Mouse (Mus musculus): ENCODE measurements around the gene Hist1h2ab.
"Not testable (repeated sequence)": the region's sequence is repeated elsewhere in the genome, so short reads cannot be mapped to it uniquely, and the experiment has no call there.

Hist1h2ab gene

DNA sequence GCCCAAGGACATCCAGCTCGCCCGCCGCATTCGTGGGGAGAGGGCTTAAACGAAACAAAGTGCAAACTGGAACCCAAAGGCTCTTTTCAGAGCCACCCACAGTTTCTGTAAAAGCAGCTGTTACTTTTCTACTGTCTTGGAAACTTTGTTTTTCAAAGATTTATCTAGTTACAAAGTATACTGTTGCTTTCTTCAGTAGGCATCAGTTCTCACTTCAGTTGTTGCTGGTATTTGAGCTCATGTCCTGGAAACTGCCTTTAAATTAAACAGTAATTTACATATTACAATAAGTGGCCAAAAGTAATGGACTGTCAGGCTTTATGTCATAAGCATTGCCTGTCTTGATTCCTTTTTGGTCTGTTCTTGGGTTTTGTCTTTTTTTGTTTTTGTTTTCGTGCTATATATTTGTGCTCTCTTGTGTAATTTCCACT is 1.8 kb downstream of the Hist1h2ab start:
- no peak for DNase-seq (ENCODE audit: extremely low spot score, low read depth, low spot score)

DNA sequence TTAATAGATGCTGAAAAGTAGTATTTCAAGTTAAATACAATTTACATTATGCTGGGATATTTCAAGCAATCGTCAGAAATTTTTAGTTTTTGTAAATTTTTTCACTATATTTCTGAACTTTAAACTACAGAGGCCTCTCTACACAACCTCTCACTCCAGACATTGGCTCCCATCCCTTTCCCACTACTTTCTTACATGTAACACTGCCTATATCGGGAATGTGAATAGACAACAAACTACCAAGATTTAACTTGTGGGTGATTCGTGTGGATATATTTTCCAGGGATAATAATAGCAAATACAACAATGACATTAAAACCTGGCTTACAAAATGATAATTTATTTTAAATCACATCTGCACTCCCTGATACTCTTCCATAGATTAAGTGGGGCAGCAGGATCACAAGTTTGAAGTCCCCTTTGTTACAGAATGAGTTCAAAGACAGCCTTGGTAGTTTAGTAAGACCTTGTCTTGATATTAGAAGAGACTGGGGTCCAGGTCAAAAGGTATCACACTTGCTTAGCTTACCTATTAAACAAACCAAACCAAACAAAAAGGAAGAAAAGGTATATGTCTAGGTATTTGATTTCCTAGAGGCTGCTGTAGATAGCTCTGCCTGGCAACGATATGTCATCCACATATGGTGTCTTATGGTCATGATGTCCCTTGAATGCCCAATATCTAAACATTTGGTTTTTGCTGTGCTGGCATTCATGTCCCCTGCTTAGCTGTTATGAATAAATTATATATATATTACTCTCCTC is 2.6 kb downstream of the Hist1h2ab start:
- no peak for DNase-seq (ENCODE audit: extremely low spot score, low read depth, low spot score)

GRCm38 (mm10) chr13:23755000-23755399 is 4.1 kb downstream of the Hist1h2ab start:
- no peak for DNase-seq (ENCODE audit: extremely low spot score, low read depth, low spot score)

GRCm38 (mm10) chr13:23756790-23757189 is 5.9 kb downstream of the Hist1h2ab start, which contains the start of gene Hist1h4b:
Gene Hist1h4b (plus strand): TSS chr13:23757013.
- DNase-seq (ENCODE audit: extremely low spot score, low read depth, low spot score): peak; percentile 97

DNA sequence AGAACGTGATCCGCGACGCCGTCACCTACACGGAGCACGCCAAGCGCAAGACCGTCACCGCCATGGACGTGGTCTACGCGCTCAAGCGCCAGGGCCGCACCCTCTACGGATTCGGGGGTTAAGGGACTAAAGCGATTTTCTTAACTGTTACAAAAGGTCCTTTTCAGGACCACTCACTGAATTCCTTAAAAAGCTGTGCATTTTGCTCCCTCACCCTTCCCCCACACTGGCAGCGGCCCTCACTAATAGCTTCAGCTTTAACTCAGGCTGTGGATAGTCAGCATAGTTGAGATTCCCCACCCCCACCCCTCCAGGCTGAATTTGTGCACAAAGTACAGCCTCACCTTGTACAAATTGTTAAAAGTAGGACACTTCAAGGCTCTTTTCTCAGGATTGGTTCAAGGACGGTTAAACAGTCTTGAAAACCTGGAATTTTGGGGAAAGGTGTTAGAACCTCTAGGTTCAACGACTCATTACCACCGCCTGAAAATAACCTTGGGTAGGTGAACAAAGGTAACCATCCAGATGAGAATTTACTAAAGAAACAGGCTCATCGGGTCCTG is 6.4 kb downstream of the Hist1h2ab start:
- no peak for DNase-seq (ENCODE audit: extremely low spot score, low read depth, low spot score)

DNA sequence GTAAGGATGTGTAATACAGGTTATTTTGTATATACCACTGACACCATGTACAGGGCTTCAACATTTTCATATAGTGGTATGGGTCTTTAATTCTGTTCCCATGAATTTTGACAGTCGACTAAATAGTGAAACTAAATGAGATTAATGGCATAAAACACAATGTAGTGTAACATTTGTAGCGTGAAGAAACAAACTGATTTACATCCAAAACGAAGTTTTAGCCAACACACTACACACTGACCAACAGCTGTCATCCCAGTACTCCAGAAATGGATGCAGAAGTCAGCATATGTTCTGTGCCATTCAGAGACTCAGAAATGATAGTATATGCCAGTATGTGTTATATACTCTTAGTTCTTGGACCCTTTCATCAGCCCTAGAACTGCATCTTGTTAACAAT is 7.0 kb downstream of the Hist1h2ab start:
- DNase-seq (ENCODE audit: extremely low spot score, low read depth, low spot score): no peak

- no peak for DNase-seq (ENCODE audit: extremely low spot score, low read depth, low spot score)
Measured at GRCm38 (mm10) chr13:23759251-23759771, 8.4 kb downstream of the Hist1h2ab start.

DNA sequence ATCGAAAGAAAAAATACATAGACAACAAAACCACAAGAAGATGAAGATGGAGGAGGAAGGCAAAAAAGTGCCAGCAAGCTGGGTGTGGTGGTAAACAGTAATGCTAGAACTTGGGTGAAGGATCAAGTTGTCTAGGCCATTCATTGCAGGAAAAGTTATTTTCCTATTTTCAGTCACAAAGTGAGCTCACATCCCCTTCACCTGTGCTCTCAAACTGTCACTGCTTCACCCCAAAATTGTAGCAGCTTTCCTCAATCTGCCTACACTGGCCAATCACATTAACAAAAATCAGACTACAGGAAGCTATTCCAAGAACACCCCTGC is 9.0 kb downstream of the Hist1h2ab start:
- no peak for DNase-seq (ENCODE audit: extremely low spot score, low read depth, low spot score)

GRCm38 (mm10) chr13:23760240-23760971 is 9.5 kb downstream of the Hist1h2ab start:
- DNase-seq (ENCODE audit: extremely low spot score, low read depth, low spot score): peak; percentile 57

DNA sequence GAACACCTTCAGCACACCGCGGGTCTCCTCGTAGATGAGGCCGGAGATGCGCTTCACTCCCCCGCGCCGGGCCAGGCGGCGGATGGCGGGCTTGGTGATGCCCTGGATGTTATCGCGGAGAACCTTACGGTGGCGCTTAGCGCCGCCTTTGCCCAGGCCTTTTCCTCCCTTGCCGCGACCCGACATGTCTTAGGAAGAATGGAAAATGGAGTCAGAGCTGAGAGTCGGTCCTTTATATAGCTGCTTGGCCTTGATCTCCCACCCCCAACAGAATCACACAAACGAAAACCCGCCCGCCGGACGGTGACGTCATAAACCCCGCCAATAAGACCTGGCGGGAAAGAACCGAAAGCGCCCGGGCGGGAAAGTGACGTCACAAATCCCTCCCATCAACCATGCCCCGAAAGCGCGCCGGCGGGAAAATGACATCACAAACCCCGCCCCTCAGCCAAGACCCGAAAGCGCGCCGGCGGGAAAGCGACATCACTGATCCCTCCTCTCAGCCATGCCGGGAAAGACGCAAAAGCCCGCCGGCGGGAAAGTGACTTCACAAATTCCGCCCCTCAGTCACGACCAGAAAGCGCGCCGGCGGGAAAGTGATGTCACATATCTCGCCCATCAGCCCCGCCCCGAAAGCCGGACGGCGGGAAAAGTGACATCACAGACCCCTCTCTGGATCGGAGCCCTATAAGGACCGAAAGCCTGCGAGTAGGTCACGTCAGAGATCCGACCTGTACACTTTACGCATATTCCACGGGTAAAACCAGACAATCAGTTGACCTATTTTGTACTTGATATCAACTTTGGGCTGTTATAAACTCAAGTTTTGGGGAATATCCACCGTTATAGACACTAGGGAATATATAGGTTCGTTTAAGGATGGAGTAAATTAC is 10.3 kb downstream of the Hist1h2ab start, which contains the start of gene Hist1h4a:
TSS of gene Hist1h4a (minus strand) at position 259 of the 893 bp plus-strand sequence.
- peak; percentile 94 for DNase-seq (ENCODE audit: extremely low spot score, low read depth, low spot score)

- peak; percentile 96 for DNase-seq (ENCODE audit: extremely low spot score, low read depth, low spot score)
Measured at GRCm38 (mm10) chr13:23761871-23762821, 11.2 kb downstream of the Hist1h2ab start, which contains the start of gene Hist1h3a. Gene Hist1h3a (minus strand): TSS chr13:23762386.

DNA sequence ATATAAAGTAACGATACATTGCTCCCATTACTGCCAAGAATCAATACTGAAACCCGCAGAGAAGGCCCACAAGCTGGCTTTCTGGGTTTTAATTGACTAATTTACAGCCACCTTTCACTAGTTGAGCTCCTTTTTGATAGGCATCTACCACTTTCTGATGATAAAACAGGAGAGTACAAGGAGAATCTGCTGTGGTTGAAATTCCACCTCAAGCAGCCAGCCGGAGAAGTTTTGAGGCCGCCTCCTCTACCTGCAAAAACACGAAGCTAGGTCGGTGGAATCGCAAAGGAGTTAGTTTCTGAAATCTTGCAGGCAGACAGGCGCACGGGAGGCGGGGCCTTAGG is 12.3 kb downstream of the Hist1h2ab start:
- DNase-seq (ENCODE audit: extremely low spot score, low read depth, low spot score): no peak

DNA sequence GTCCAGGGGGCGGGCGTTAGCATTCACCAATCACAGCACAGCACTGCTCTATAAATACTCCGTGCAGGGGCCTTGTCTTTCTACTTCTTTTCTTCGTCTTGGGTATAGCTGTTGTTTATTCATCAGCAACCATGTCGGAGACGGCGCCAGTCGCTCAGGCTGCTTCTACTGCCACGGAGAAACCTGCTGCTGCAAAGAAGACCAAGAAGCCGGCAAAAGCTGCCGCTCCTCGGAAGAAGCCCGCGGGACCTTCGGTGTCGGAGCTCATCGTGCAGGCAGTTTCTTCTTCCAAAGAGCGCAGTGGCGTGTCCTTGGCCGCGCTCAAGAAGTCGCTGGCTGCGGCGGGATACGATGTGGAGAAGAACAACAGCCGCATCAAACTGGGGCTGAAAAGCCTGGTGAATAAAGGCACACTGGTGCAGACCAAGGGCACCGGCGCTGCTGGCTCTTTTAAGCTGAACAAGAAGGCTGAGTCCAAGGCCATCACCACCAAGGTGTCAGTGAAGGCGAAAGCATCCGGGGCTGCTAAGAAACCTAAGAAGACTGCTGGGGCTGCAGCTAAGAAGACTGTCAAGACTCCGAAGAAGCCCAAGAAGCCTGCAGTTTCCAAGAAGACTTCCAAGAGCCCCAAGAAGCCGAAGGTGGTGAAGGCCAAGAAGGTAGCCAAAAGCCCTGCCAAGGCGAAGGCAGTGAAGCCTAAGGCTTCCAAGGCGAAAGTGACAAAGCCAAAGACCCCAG is 12.8 kb downstream of the Hist1h2ab start, which contains the start of gene Hist1h1a:
TSS of gene Hist1h1a (plus strand) at position 81 of the 738 bp plus-strand sequence.
- DNase-seq (ENCODE audit: extremely low spot score, low read depth, low spot score): no peak

DNA sequence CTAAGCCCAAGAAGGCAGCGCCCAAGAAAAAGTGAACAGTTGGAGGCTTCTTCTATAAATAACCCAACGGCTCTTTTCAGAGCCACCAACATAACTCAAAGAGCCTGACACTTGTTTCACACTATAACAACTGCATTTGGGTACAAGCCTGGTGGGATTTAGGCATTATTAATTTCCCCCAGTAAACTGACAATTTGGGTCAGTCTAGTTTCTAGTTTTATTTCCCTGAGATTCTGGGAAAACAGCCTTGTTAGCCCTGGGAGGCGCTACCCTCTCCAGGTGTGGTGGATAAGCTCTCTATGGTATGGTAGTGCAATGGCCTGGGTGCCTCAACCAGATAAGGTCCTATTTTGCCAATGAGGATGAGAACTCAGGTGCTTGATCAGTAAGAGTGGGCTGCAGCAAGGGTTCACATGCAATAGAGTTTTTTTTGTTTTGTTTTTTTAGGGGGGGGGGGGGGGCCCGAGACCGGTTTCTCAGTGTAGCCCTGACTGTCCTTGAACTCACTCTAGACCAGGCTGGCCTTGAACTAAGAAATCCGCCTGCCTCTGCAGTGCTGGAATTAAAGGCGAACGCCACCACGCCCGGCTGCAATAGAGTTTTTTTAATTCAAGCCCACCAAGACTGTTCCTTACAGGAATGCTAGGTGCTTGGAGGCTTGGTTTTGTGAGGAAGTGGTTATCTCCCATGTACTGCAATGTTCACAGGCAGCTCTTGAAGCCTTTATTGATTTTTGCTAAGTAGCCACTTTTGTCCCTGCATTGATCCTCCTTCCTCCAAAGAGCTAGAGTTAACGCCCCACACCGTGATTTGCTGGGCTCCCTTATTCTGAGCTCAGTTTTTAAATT is 13.6 kb downstream of the Hist1h2ab start:
- no peak for DNase-seq (ENCODE audit: extremely low spot score, low read depth, low spot score)

DNA sequence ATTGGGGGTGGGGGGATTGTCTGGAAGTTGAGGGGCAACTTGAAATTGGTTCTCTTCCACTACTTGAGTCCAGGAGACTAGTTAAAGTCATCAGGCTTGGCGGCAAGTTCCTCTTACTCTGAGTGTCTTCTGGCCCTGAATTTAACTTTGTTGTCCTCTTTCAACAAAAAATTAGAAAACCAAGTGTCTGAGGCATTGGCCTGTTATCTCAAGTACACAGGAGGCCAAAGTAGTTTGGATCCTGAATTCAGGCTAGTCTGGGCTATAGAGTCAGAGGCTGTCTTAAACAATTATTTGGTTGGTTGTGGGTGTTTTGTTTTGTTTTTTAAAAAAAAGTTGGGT is 14.2 kb downstream of the Hist1h2ab start:
- DNase-seq (ENCODE audit: extremely low spot score, low read depth, low spot score): no peak

DNA sequence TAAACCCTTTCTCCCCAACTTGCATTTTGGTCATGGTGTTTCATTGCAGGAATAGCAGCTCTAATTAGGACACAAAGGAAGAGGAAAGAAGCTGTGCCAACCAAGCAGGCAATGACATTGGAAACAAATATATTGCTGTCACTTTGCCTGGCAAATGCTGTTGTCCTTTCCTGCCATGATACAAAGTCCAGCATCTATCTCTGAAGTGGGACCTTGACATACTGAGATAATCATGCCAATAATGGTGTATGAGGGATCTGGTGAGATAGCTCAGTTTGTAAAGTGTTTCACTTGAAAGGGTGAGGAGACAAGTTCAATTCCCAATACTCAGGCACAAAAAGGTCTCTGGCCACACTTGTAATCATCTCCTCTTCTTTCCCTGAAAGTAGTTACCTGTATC is 15.8 kb downstream of the Hist1h2ab start:
- DNase-seq (ENCODE audit: extremely low spot score, low read depth, low spot score): no peak

- DNase-seq (ENCODE audit: extremely low spot score, low read depth, low spot score): no peak
Measured at GRCm38 (mm10) chr13:23768834-23769397, 18.0 kb downstream of the Hist1h2ab start.

- DNase-seq (ENCODE audit: extremely low spot score, low read depth, low spot score): not testable (repeated sequence)
Measured at GRCm38 (mm10) chr13:23769613-23770012, 18.7 kb downstream of the Hist1h2ab start, which contains the start of gene Trim38. Gene Trim38 (plus strand): TSS chr13:23769913.
